Mouse (Mus musculus): ENCODE measurements around the gene Hmgn1. TPM values are rescaled to one million over a fixed set of nuclear protein-coding genes. Genes with fewer than 3 reads are reported as not detected.

Gene Hmgn1
- 713 and 827 TPM in 2 replicates for polyA plus RNA-seq (2016; fragmentation: Nextera tagmentation; extraction: Ambion mirVana)

GRCm38 (mm10) chr16:96127657-96128344, at the start of gene Hmgn1:
TSS of gene Hmgn1 (minus strand) at chr16:96127729.
- DNase-seq (ENCODE audit: low spot score): peak; percentile 99
- peaks cover 40% of the 10 kb centered on the region for H3K36me3 ChIP-seq
- H3K27ac ChIP-seq (replicated peaks): peak within 1 kb of the TSS; percentile 99
- peak within 1 kb of the TSS; percentile 91 for H3K4me3 ChIP-seq
- WGBS: 2% methylated on average over 69 of the region's 72 CpGs
- peaks cover 45% of the 10 kb centered on the region for H3K4me1 ChIP-seq
- H3K9me3 ChIP-seq (replicated peaks): 0 out of 2 replicates have a peak, but pooled peaks cover 3% of the 10 kb centered on the region
- H3K27me3 ChIP-seq (ENCODE audit: low read depth, poor library complexity, severe bottlenecking): peaks cover 23% of the 10 kb centered on the region

DNA sequence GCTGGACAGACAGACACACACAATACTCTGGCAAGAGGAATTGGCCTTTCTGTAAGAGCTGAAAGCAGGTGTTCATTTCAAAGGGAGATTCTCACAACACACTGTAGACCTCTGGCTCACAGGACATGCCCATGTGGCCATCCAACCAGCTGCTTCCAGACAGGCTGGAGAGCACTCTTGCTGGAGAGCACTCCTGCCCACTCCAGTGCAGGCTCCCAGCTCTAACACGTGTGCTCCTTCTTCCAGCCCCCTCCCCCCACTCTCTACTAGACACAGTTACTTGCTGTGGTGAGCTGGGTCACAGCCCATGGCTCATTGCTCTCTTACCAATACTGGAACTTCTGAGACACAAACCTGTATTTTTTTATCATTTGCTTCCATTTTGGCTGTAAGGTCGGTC, 47.9 kb upstream of the Hmgn1 start:
- WGBS: 48% methylated on average over 2 of the region's 2 CpGs

DNA sequence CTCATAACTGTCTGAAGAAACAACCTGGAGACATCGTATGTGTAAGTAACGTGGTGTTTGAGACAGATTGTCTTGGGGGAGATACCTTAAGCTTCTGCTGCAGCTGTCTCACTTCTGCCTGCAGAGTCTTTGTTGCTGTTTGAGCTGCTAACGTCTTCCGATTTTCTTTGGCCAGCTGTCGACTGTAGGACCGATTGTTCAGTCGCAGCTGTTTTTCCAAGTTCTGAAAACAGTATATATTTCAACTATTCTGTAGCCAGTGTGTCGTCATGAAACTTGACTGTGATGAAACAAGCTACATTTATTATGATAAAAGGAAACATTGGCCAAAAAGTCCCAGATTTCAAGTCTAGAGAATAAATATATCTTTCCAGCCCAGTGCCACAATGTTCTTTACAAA, 46.1 kb upstream of the Hmgn1 start:
- no peak for DNase-seq (ENCODE audit: low spot score)
- Histone ChIP-seq H3K27ac (replicated peaks) (no peak overlapping the region), H3K4me3 (no peak overlapping the region), H3K27me3 (ENCODE audit: low read depth, poor library complexity, severe bottlenecking) (no peaks in the 10 kb centered on the region), H3K9me3 (replicated peaks) (no peaks in the 10 kb centered on the region), H3K36me3 (no peaks in the 10 kb centered on the region), H3K4me1 (peaks cover 6% of the 10 kb centered on the region; the same call in 1 of the 2 replicates)
- 86% methylated on average over 8 of the region's 8 CpGs for WGBS

More for the DNA sequence above, 47.9 kb upstream of the Hmgn1 start:
- Histone ChIP-seq H3K9me3 (replicated peaks) (no peaks in the 10 kb centered on the region), H3K27me3 (ENCODE audit: low read depth, poor library complexity, severe bottlenecking) (no peaks in the 10 kb centered on the region), H3K27ac (replicated peaks) (no peak overlapping the region), H3K4me3 (no peak overlapping the region), H3K4me1 (peaks cover 6% of the 10 kb centered on the region; the same call in 1 of the 2 replicates), H3K36me3 (no peaks in the 10 kb centered on the region)
- DNase-seq (ENCODE audit: low spot score): no peak

DNA sequence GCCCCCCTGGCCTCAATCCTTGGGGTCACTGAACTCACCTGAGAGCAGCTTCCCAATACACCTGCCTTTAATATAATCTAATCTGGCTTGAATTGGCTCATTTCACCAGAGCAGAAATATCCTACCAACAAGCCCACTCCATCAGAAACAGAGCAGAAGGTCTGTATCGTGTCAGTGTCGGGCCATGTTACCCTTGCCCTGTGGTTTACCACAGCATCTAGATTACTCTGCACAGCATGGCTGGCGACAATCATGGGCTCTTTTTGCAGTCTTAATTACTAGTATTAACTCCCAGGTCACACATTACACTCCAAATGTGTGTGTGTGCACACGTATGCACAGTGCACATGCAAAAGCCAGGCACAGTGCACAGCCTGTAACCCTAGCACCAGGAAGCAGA, 41.3 kb upstream of the Hmgn1 start:
- 88% methylated on average over 4 of the region's 4 CpGs for WGBS
- Histone ChIP-seq H3K4me1 (no peaks in the 10 kb centered on the region), H3K4me3 (no peak overlapping the region), H3K9me3 (replicated peaks) (no peaks in the 10 kb centered on the region), H3K27me3 (ENCODE audit: low read depth, poor library complexity, severe bottlenecking) (no peaks in the 10 kb centered on the region), H3K36me3 (no peaks in the 10 kb centered on the region), H3K27ac (replicated peaks) (no peak overlapping the region)
- DNase-seq (ENCODE audit: low spot score): no peak

DNA sequence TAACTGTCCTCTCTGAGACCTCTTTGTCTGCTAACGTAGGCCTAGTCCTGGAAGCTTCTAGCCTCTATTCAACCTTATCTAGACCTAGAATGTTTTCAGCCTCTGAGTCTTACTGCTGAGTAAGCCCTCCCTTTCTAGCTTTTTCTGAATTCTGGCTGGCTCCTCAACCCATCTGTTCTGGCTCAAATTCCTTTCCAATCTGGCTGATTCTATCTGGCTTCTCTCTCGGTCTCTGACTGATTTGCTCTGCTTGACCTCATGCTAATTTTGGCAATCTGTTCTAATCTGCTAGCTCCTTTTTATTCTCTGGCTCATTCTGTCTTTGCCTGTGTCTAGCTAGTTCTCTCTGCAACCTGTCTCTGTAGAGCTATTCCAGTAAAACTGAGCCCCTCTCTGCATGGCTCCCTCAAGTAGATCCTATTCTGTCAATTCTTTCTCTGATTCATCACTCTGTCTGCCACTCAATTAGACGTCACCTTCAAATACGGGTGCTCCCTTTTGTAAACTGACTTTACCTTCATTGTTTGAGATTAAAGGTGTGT, 38.3 kb upstream of the Hmgn1 start:
- no peaks in the 10 kb centered on the region for H3K27me3 ChIP-seq (ENCODE audit: low read depth, poor library complexity, severe bottlenecking)
- no peak overlapping the region for H3K27ac ChIP-seq (replicated peaks)
- H3K36me3 ChIP-seq: no peaks in the 10 kb centered on the region
- DNase-seq (ENCODE audit: low spot score): no peak
- no peak overlapping the region for H3K4me3 ChIP-seq
- no peaks in the 10 kb centered on the region for H3K9me3 ChIP-seq (replicated peaks)
- 89% methylated on average over 4 of the region's 4 CpGs for WGBS
- no peaks in the 10 kb centered on the region for H3K4me1 ChIP-seq

GRCm38 (mm10) chr16:96161336-96161735, 33.8 kb upstream of the Hmgn1 start:
- no peak overlapping the region for H3K27ac ChIP-seq (replicated peaks)
- H3K4me3 ChIP-seq: no peak overlapping the region
- WGBS: 91% methylated on average over 4 of the region's 4 CpGs
- H3K9me3 ChIP-seq (replicated peaks): no peaks in the 10 kb centered on the region
- H3K36me3 ChIP-seq: peaks cover 15% of the 10 kb centered on the region
- DNase-seq (ENCODE audit: low spot score): no peak
- peaks cover 17% of the 10 kb centered on the region for H3K4me1 ChIP-seq
- H3K27me3 ChIP-seq (ENCODE audit: low read depth, poor library complexity, severe bottlenecking): peaks cover 11% of the 10 kb centered on the region; the same call in 1 of the 2 replicates

DNA sequence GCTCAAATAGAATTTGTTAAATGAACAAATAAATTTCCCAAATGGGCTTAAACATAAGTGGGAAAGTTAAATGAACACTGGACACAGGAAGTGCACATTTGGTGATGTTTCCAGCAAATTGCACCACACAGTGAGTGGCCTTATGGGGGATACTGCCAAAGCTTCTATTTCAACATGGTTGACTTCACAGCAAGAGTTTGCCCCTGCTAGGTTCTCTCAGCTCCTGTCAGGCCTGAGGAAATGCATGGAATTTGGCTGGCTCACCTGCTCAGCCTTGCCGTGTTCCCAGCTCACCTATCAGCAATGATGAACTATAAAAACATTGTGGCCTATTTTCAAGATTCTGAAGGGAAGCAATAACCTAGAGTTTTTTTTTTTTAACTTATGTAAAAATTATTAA, 33.4 kb upstream of the Hmgn1 start:
- Histone ChIP-seq H3K4me3 (no peak overlapping the region), H3K9me3 (replicated peaks) (no peaks in the 10 kb centered on the region), H3K36me3 (peaks cover 19% of the 10 kb centered on the region), H3K27ac (replicated peaks) (no peak overlapping the region), H3K27me3 (ENCODE audit: low read depth, poor library complexity, severe bottlenecking) (peaks cover 11% of the 10 kb centered on the region; the same call in 1 of the 2 replicates), H3K4me1 (peaks cover 17% of the 10 kb centered on the region)
- DNase-seq (ENCODE audit: low spot score): no peak
- 82% methylated on average over 1 of the region's 1 CpGs for WGBS

DNA sequence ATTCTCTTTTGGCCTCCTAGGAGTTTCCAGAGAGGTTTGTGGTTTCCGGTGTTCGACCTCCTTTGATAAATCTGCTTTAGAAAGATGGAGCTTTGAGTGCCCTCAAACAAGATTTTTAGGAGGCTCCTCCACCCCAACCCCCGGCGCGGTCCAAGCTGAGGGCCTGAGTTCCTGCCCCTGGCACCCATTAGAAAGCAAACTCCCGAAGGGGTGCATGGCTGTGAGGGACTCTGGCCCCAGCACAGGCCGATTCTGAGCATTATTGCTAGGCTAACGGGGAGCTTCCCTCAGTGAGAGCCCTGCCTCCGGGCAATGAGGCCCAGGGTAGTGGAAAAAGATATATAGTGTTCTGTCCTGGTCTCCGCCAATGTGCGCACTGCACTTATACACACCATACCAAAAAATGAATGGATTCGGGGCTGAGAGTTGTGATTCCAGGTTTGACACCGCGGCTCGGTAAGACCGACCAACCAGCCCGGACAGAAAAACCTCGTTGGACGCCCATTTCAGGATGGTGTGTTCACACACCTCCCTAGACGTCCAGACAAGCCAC, 32.3 kb upstream of the Hmgn1 start:
- peaks cover 11% of the 10 kb centered on the region; the same call in 1 of the 2 replicates for H3K27me3 ChIP-seq (ENCODE audit: low read depth, poor library complexity, severe bottlenecking)
- peaks cover 29% of the 10 kb centered on the region for H3K36me3 ChIP-seq
- H3K27ac ChIP-seq (replicated peaks): peak overlapping the region; percentile 92
- H3K9me3 ChIP-seq (replicated peaks): no peaks in the 10 kb centered on the region
- WGBS: 87% methylated on average over 20 of the region's 20 CpGs
- peak overlapping the region; percentile 73 for H3K4me3 ChIP-seq
- peaks cover 17% of the 10 kb centered on the region for H3K4me1 ChIP-seq
- DNase-seq (ENCODE audit: low spot score): no peak

- WGBS: 1% methylated on average over 67 of the region's 67 CpGs
- H3K27ac ChIP-seq (replicated peaks): peak overlapping the region; percentile 92
- DNase-seq (ENCODE audit: low spot score): peak; percentile 88
- peaks cover 17% of the 10 kb centered on the region for H3K4me1 ChIP-seq
- H3K27me3 ChIP-seq (ENCODE audit: low read depth, poor library complexity, severe bottlenecking): peaks cover 11% of the 10 kb centered on the region; the same call in 1 of the 2 replicates
- H3K36me3 ChIP-seq: peaks cover 36% of the 10 kb centered on the region
- H3K4me3 ChIP-seq: peak overlapping the region; percentile 73
- H3K9me3 ChIP-seq (replicated peaks): no peaks in the 10 kb centered on the region
Measured at GRCm38 (mm10) chr16:96159091-96159731, 31.7 kb upstream of the Hmgn1 start.

- H3K4me3 ChIP-seq: peak overlapping the region; percentile 73
- H3K27me3 ChIP-seq (ENCODE audit: low read depth, poor library complexity, severe bottlenecking): peaks cover 11% of the 10 kb centered on the region; the same call in 1 of the 2 replicates
- H3K9me3 ChIP-seq (replicated peaks): no peaks in the 10 kb centered on the region
- H3K36me3 ChIP-seq: peaks cover 42% of the 10 kb centered on the region
- H3K4me1 ChIP-seq: peaks cover 17% of the 10 kb centered on the region
- H3K27ac ChIP-seq (replicated peaks): peak overlapping the region; percentile 92
- DNase-seq (ENCODE audit: low spot score): peak; percentile 24
- WGBS: 67% methylated on average over 12 of the region's 12 CpGs
Measured at GRCm38 (mm10) chr16:96158511-96159080, 31.1 kb upstream of the Hmgn1 start.

DNA sequence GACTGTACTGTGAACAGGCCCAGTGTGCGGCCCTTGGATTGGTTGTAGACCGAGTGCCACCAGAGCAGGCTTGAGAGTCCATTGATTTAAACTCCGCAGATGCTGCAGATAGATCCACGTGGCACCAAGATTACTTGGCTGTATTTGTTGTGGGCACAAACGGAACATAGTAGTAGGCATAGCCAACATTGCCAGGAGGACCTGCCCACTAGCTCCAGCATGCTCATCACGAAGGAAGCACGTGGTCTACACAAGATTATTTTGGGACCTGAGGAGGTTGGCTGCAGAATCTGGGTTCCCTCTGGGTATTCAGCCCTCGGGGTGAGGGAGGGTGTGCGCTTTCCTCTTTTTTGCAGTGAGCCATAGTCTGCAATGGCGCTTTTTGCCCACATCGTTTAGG, 29.6 kb upstream of the Hmgn1 start:
- no peaks in the 10 kb centered on the region for H3K9me3 ChIP-seq (replicated peaks)
- no peak for DNase-seq (ENCODE audit: low spot score)
- H3K27me3 ChIP-seq (ENCODE audit: low read depth, poor library complexity, severe bottlenecking): peaks cover 11% of the 10 kb centered on the region; the same call in 1 of the 2 replicates
- H3K4me3 ChIP-seq: no peak overlapping the region
- H3K4me1 ChIP-seq: peaks cover 17% of the 10 kb centered on the region
- 94% methylated on average over 11 of the region's 11 CpGs for WGBS
- H3K27ac ChIP-seq (replicated peaks): no peak overlapping the region
- peaks cover 56% of the 10 kb centered on the region for H3K36me3 ChIP-seq

DNA sequence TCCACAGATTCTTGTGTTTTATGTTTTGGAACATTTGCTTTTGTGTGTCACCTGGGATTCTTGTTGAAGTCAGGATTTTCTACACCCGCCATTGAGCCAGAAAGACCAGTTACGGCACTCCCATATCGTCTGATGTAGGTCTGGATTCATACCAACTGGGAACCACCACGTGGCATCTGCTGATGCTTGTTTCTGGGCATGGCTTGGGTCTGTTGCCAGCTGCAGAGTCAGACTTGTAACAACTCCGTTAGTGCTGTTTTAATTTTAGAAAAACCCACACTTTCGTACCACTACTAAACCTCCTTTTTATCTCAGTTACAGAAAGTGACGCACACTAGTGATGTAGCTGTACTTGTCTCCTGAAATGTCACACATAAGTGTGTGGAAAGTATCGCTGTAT, 28.5 kb upstream of the Hmgn1 start:
- Histone ChIP-seq H3K4me1 (peaks cover 17% of the 10 kb centered on the region), H3K27me3 (ENCODE audit: low read depth, poor library complexity, severe bottlenecking) (peaks cover 11% of the 10 kb centered on the region; the same call in 1 of the 2 replicates), H3K9me3 (replicated peaks) (no peaks in the 10 kb centered on the region), H3K27ac (replicated peaks) (no peak overlapping the region), H3K4me3 (no peak overlapping the region), H3K36me3 (peaks cover 59% of the 10 kb centered on the region)
- 96% methylated on average over 8 of the region's 8 CpGs for WGBS
- no peak for DNase-seq (ENCODE audit: low spot score)

Data from midbrain, embryonic 10.5 days (tissue).